Mouse (Mus musculus) spleen, embryonic (tissue): Measurements from ENCODE around the gene Casr.

Experiments used
- CTCF ChIA-PET: fragments of 350-600 bp; sonication (Branson Sonifier 250); formaldehyde crosslinking; loops from one replicate; lab custom pipeline; 2022; lab: Charles Lee

Gene Casr

DNA sequence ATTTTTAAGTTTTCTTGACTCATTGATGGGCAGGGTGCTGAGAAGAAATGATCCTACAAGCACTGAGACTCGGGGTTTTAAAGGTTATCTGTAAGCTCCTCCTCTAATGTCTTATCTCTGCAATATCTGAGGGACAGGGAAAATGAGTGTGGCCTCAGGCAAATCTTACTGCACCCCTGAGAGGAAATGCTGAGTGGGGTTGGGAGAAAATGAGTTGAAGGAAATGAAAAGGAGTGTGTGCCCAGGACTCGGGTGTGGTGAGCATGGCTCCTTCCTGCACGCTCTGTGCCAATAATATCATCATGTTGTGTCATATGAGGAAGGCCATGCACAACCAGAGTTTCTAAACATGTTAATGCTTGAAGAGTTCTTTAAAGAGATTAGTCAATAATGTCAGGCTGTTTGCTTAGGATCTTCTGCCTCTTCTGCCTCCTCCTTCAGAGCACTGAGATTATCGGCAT is 106.6 kb downstream of the Casr start, which contains the start of gene Stfa3:
TSS of gene Stfa3 (minus strand) at position 51 of the 461 bp plus-strand sequence.
- CTCF ChIA-PET = no interaction called here
